Mouse (Mus musculus) C2C12 (cell line): ENCODE measurements around the gene Coq5. TPM values are rescaled to one million over a fixed set of nuclear protein-coding genes. Genes with fewer than 3 reads are reported as not detected.
A peak's percentile ranks its signal among the peaks of the same experiment; 100 is the strongest.

Experiments
- H3K27me3 ChIP-seq: one replicate; pipeline ENCODE4 v1.6.1; 2011; ENCODE audit not compliant: control insufficient read depth, insufficient read depth, insufficient read length
- H3K36me3 ChIP-seq: one replicate; pipeline ENCODE4 v1.6.1; 2011; ENCODE audit not compliant: control insufficient read depth, insufficient read depth
- H3K4me3 ChIP-seq: one replicate; pipeline ENCODE4 v1.5.1; 2011; ENCODE audit warnings: mild to moderate bottlenecking, control low read depth; ENCODE audit not compliant: poor library complexity, insufficient read depth, severe bottlenecking
- H3K79me2 ChIP-seq: one replicate; pipeline ENCODE4 v1.6.1; 2011; ENCODE audit not compliant: control insufficient read depth, insufficient read depth
- H3K79me3 ChIP-seq: one replicate; pipeline ENCODE4 v1.6.1; 2011; ENCODE audit warnings: low read depth, control low read depth
- H3ac ChIP-seq: one replicate; pipeline ENCODE3; 2011; ENCODE audit warnings: low read depth; ENCODE audit not compliant: control insufficient read depth, insufficient read length
- CEBPB ChIP-seq: IDR thresholded peaks from one replicate; pipeline ENCODE4 v1.6.1; 2011; ENCODE audit warnings: low read depth, mild to moderate bottlenecking, control low read depth, moderate library complexity
- CTCF ChIP-seq: IDR thresholded peaks from one replicate; pipeline ENCODE4 v1.5.1; 2011; ENCODE audit not compliant: control insufficient read depth, insufficient read depth, insufficient read length
- FOSL1 ChIP-seq: IDR thresholded peaks from one replicate; pipeline ENCODE4 v1.8.0; 2011; ENCODE audit warnings: mild to moderate bottlenecking, low read length; ENCODE audit not compliant: poor library complexity, insufficient read depth, severe bottlenecking
- MAX ChIP-seq: IDR thresholded peaks from one replicate; pipeline ENCODE4 v1.6.1; 2011; ENCODE audit warnings: mild to moderate bottlenecking, control low read depth
- MYOD1 ChIP-seq: IDR thresholded peaks from one replicate; pipeline ENCODE4 v1.6.1; 2011; ENCODE audit warnings: low read depth; ENCODE audit not compliant: control insufficient read depth, insufficient read length
- MYOG ChIP-seq: IDR thresholded peaks from one replicate; pipeline ENCODE4 v1.6.1; 2011; ENCODE audit not compliant: control insufficient read depth, insufficient read length; ENCODE audit errors: extremely low read depth
- USF1 ChIP-seq: IDR thresholded peaks from one replicate; pipeline ENCODE4 v1.6.1; 2011; ENCODE audit warnings: low read depth, mild to moderate bottlenecking, control low read depth, moderate library complexity
- polyA plus RNA-seq: library from polyadenylated mRNA; unstranded; fragments of >200 nt; fragmentation: generic; extraction: Trizol; gene quantifications from one replicate; pipeline ENCODE4 v1.2.1, GENCODE M21; 2012; ENCODE audit warnings: missing spikeins

Gene Coq5
- polyA plus RNA-seq, 1 experiment, result 27.6 TPM

GRCm38 (mm10) chr5:115333626-115334025 is 54.2 kb downstream of the Coq5 start:
- Histone ChIP-seq H3K4me3 (no peak overlapping the region), H3K27me3 (no peaks in the 10 kb centered on the region), H3K36me3 (peaks cover 69% of the 10 kb centered on the region), H3K79me2 (peaks cover 42% of the 10 kb centered on the region), H3ac (no peak overlapping the region), H3K79me3 (peaks cover 33% of the 10 kb centered on the region)
- TF ChIP-seq USF1, result no peak
- no peak for TF ChIP-seq CEBPB
- TF ChIP-seq FOSL1, result no peak
- TF ChIP-seq MYOD1, result no peak
- no peak for TF ChIP-seq MAX
- TF ChIP-seq MYOG, result no peak
- no peak for TF ChIP-seq CTCF

- Histone ChIP-seq H3K79me2 (peaks cover 65% of the 10 kb centered on the region), H3K36me3 (peaks cover 39% of the 10 kb centered on the region), H3ac (no peak overlapping the region), H3K79me3 (peaks cover 23% of the 10 kb centered on the region), H3K27me3 (no peaks in the 10 kb centered on the region), H3K4me3 (peak overlapping the region; percentile 71)
- no peak for TF ChIP-seq CEBPB
- no peak for TF ChIP-seq FOSL1
- no peak for TF ChIP-seq USF1
- no peak for TF ChIP-seq MAX
- TF ChIP-seq MYOD1, result no peak
- no peak for TF ChIP-seq MYOG
- TF ChIP-seq CTCF, result no peak
These were observed 60.5 kb downstream of the Coq5 start for GRCm38 (mm10) chr5:115340007-115340406.

GRCm38 (mm10) chr5:115340577-115341313 is 61.3 kb downstream of the Coq5 start, which contains the start of the genes Gatc and Triap1:
Gene Gatc (minus strand): TSS chr5:115341178.
Gene Triap1 (plus strand): TSS chr5:115341225.
- H3K79me2 ChIP-seq, result peaks cover 72% of the 10 kb centered on the region
- H3K27me3 ChIP-seq, result no peaks in the 10 kb centered on the region
- H3K79me3 ChIP-seq, result peaks cover 30% of the 10 kb centered on the region
- peak within 1 kb of the TSS; percentile 71 for H3K4me3 ChIP-seq
- H3K36me3 ChIP-seq, result peaks cover 40% of the 10 kb centered on the region
- TF ChIP-seq USF1 (peak; percentile 3), MYOD1 (no peak), CEBPB (no peak), CTCF (no peak), MAX (peak; percentile 52), MYOG (no peak), FOSL1 (no peak)
- peak within 1 kb of the TSS; percentile 91 for H3ac ChIP-seq

GRCm38 (mm10) chr5:115341314-115342165 is 62.1 kb downstream of the Coq5 start:
- peaks cover 80% of the 10 kb centered on the region for H3K79me2 ChIP-seq
- H3K4me3 ChIP-seq, result peak overlapping the region; percentile 71
- no peaks in the 10 kb centered on the region for H3K27me3 ChIP-seq
- H3K79me3 ChIP-seq, result peaks cover 38% of the 10 kb centered on the region
- peak overlapping the region; percentile 88 for H3ac ChIP-seq
- peaks cover 43% of the 10 kb centered on the region for H3K36me3 ChIP-seq
- TF ChIP-seq CEBPB (no peak), USF1 (no peak)

Other genes with a start within 250 kb of the Coq5 start
- gene Gm10401, start 181.4 kb upstream of the Coq5 start, polyA plus RNA-seq, result 6.5 TPM
- gene Acads, start 160.3 kb upstream of the Coq5 start, polyA plus RNA-seq, result 56.9 TPM
- gene Unc119b, start 144.7 kb upstream of the Coq5 start, polyA plus RNA-seq, result 39.0 TPM
- 120 TPM for gene Mlec, start 121.5 kb upstream of the Coq5 start, polyA plus RNA-seq
- 0.12 TPM for gene Cabp1, start 85.3 kb upstream of the Coq5 start, polyA plus RNA-seq
- 141 TPM for gene Pop5, start 43.8 kb upstream of the Coq5 start, polyA plus RNA-seq
- 194 TPM for gene Rnf10, start 6.8 kb upstream of the Coq5 start, polyA plus RNA-seq
- 690 TPM for gene Dynll1, start 21.3 kb downstream of the Coq5 start, polyA plus RNA-seq
- 113 TPM for gene Srsf9, start 47.5 kb downstream of the Coq5 start, polyA plus RNA-seq
- gene Gatc, start 61.5 kb downstream of the Coq5 start, polyA plus RNA-seq, result 9.3 TPM
- gene Triap1, start 61.6 kb downstream of the Coq5 start, polyA plus RNA-seq, result 36.8 TPM
- 1,861 TPM for gene Cox6a1, start 69.3 kb downstream of the Coq5 start, polyA plus RNA-seq
- gene Msi1, start 149.9 kb downstream of the Coq5 start, polyA plus RNA-seq, result 0.90 TPM
- not detected for gene Pla2g1b, start 186.6 kb downstream of the Coq5 start, polyA plus RNA-seq
- 9.2 TPM for gene Sirt4, start 205.1 kb downstream of the Coq5 start, polyA plus RNA-seq
- 46.8 TPM for gene Pxn, start 227.0 kb downstream of the Coq5 start, polyA plus RNA-seq